Mouse (Mus musculus): Measurements from ENCODE around the gene Fam166b. TPM values are rescaled to one million over a fixed set of nuclear protein-coding genes. Genes with fewer than 3 reads are reported as not detected.

The Fam166b gene
- polyA plus RNA-seq, 1 experiment from 2014 or later: 1.4 TPM

- ATAC-seq: no peak
- Histone ChIP-seq H3K9me3 (ENCODE audit: control insufficient read depth, low read length) (no peaks in the 10 kb centered on the region), H3K4me2 (ENCODE audit: low read length) (no peak overlapping the region), H3K27ac (ENCODE audit: low read depth, low read length) (no peak overlapping the region), H3K36me3 (ENCODE audit: control insufficient read depth, insufficient read depth, low read length) (peaks cover 39% of the 10 kb centered on the region), H3K4me3 (ENCODE audit: low read length) (no peak overlapping the region), H3K4me1 (ENCODE audit: control insufficient read depth, insufficient read depth, low read depth, low read length) (peaks cover 3% of the 10 kb centered on the region; the same call in 1 of the 2 replicates), H3K9ac (ENCODE audit: low read depth, low read length) (no peak overlapping the region), H3K27me3 (replicated peaks; ENCODE audit: control insufficient read depth, insufficient read depth, low read length) (no peaks in the 10 kb centered on the region)
- 69% methylated on average over 4 of the region's 4 CpGs for WGBS
These were observed 10.5 kb downstream of the Fam166b start for GRCm38 (mm10) chr4:43418450-43418849.

GRCm38 (mm10) chr4:43417269-43418062 lies 11.5 kb downstream of the Fam166b start:
- Histone ChIP-seq H3K27ac (ENCODE audit: low read depth, low read length) (no peak overlapping the region), H3K4me3 (ENCODE audit: low read length) (no peak overlapping the region), H3K9ac (ENCODE audit: low read depth, low read length) (no peak overlapping the region; the same call in 1 of the 2 replicates), H3K9me3 (ENCODE audit: control insufficient read depth, low read length) (no peaks in the 10 kb centered on the region), H3K4me2 (ENCODE audit: low read length) (no peak overlapping the region), H3K36me3 (ENCODE audit: control insufficient read depth, insufficient read depth, low read length) (peaks cover 29% of the 10 kb centered on the region), H3K27me3 (replicated peaks; ENCODE audit: control insufficient read depth, insufficient read depth, low read length) (no peaks in the 10 kb centered on the region), H3K4me1 (ENCODE audit: control insufficient read depth, insufficient read depth, low read depth, low read length) (peaks cover 3% of the 10 kb centered on the region)
- 85% methylated on average over 16 of the region's 16 CpGs for WGBS
- no peak for ATAC-seq

- ATAC-seq: no peak
- peaks cover 3% of the 10 kb centered on the region for H3K4me1 ChIP-seq (ENCODE audit: control insufficient read depth, insufficient read depth, low read depth, low read length)
- no peak overlapping the region for H3K4me2 ChIP-seq (ENCODE audit: low read length)
- no peak overlapping the region for H3K27ac ChIP-seq (ENCODE audit: low read depth, low read length)
- peaks cover 18% of the 10 kb centered on the region for H3K36me3 ChIP-seq (ENCODE audit: control insufficient read depth, insufficient read depth, low read length)
- 97% methylated on average over 22 of the region's 22 CpGs for WGBS
- no peaks in the 10 kb centered on the region for H3K9me3 ChIP-seq (ENCODE audit: control insufficient read depth, low read length)
- H3K9ac ChIP-seq (ENCODE audit: low read depth, low read length): no peak overlapping the region
- no peaks in the 10 kb centered on the region for H3K27me3 ChIP-seq (replicated peaks; ENCODE audit: control insufficient read depth, insufficient read depth, low read length)
- H3K4me3 ChIP-seq (ENCODE audit: low read length): no peak overlapping the region
These were observed 12.9 kb downstream of the Fam166b start for GRCm38 (mm10) chr4:43416071-43416490.

GRCm38 (mm10) chr4:43415221-43416070 lies 13.5 kb downstream of the Fam166b start:
- WGBS: 90% methylated on average over 29 of the region's 29 CpGs
- H3K36me3 ChIP-seq (ENCODE audit: control insufficient read depth, insufficient read depth, low read length): peaks cover 18% of the 10 kb centered on the region
- no peak overlapping the region for H3K4me3 ChIP-seq (ENCODE audit: low read length)
- H3K27ac ChIP-seq (ENCODE audit: low read depth, low read length): no peak overlapping the region
- no peak overlapping the region for H3K9ac ChIP-seq (ENCODE audit: low read depth, low read length)
- H3K4me2 ChIP-seq (ENCODE audit: low read length): no peak overlapping the region
- no peak for ATAC-seq
- H3K27me3 ChIP-seq (replicated peaks; ENCODE audit: control insufficient read depth, insufficient read depth, low read length): no peaks in the 10 kb centered on the region
- no peaks in the 10 kb centered on the region for H3K9me3 ChIP-seq (ENCODE audit: control insufficient read depth, low read length)
- peaks cover 5% of the 10 kb centered on the region for H3K4me1 ChIP-seq (ENCODE audit: control insufficient read depth, insufficient read depth, low read depth, low read length)

- H3K4me2 ChIP-seq (ENCODE audit: low read length): no peak overlapping the region
- H3K9me3 ChIP-seq (ENCODE audit: control insufficient read depth, low read length): no peaks in the 10 kb centered on the region
- H3K27me3 ChIP-seq (replicated peaks; ENCODE audit: control insufficient read depth, insufficient read depth, low read length): no peaks in the 10 kb centered on the region
- 92% methylated on average over 14 of the region's 14 CpGs for WGBS
- no peak overlapping the region for H3K9ac ChIP-seq (ENCODE audit: low read depth, low read length)
- H3K36me3 ChIP-seq (ENCODE audit: control insufficient read depth, insufficient read depth, low read length): peaks cover 18% of the 10 kb centered on the region
- no peak for ATAC-seq
- peaks cover 6% of the 10 kb centered on the region for H3K4me1 ChIP-seq (ENCODE audit: control insufficient read depth, insufficient read depth, low read depth, low read length)
- no peak overlapping the region for H3K4me3 ChIP-seq (ENCODE audit: low read length)
- no peak overlapping the region for H3K27ac ChIP-seq (ENCODE audit: low read depth, low read length)
These were observed 14.2 kb downstream of the Fam166b start for GRCm38 (mm10) chr4:43414761-43415160.

GRCm38 (mm10) chr4:43407071-43407920 lies 21.6 kb downstream of the Fam166b start:
- H3K9me3 ChIP-seq (ENCODE audit: control insufficient read depth, low read length): no peaks in the 10 kb centered on the region
- peak overlapping the region; percentile 95 for H3K27ac ChIP-seq (ENCODE audit: low read depth, low read length)
- peaks cover 28% of the 10 kb centered on the region for H3K4me1 ChIP-seq (ENCODE audit: control insufficient read depth, insufficient read depth, low read depth, low read length)
- peak; percentile 53 for ATAC-seq
- no peaks in the 10 kb centered on the region; the same call in 1 of the 2 replicates for H3K36me3 ChIP-seq (ENCODE audit: control insufficient read depth, insufficient read depth, low read length)
- WGBS: 50% methylated on average over 12 of the region's 12 CpGs
- peak overlapping the region; percentile 59 for H3K4me2 ChIP-seq (ENCODE audit: low read length)
- H3K4me3 ChIP-seq (ENCODE audit: low read length): peak overlapping the region; percentile 61
- no peaks in the 10 kb centered on the region for H3K27me3 ChIP-seq (replicated peaks; ENCODE audit: control insufficient read depth, insufficient read depth, low read length)
- H3K9ac ChIP-seq (ENCODE audit: low read depth, low read length): peak overlapping the region; percentile 91

- Histone ChIP-seq H3K4me3 (ENCODE audit: low read length) (peak overlapping the region; percentile 61), H3K27me3 (replicated peaks; ENCODE audit: control insufficient read depth, insufficient read depth, low read length) (no peaks in the 10 kb centered on the region), H3K27ac (ENCODE audit: low read depth, low read length) (peak overlapping the region; percentile 95), H3K4me1 (ENCODE audit: control insufficient read depth, insufficient read depth, low read depth, low read length) (peaks cover 28% of the 10 kb centered on the region), H3K9ac (ENCODE audit: low read depth, low read length) (peak overlapping the region; percentile 91), H3K36me3 (ENCODE audit: control insufficient read depth, insufficient read depth, low read length) (no peaks in the 10 kb centered on the region; the same call in 1 of the 2 replicates), H3K4me2 (ENCODE audit: low read length) (peak overlapping the region; percentile 59), H3K9me3 (ENCODE audit: control insufficient read depth, low read length) (no peaks in the 10 kb centered on the region)
- WGBS: 2% methylated on average over 25 of the region's 28 CpGs
- peak; percentile 97 for ATAC-seq
These were observed 22.6 kb downstream of the Fam166b start for GRCm38 (mm10) chr4:43406162-43406971.

GRCm38 (mm10) chr4:43404697-43405096 lies 24.2 kb downstream of the Fam166b start:
- H3K4me1 ChIP-seq (ENCODE audit: control insufficient read depth, insufficient read depth, low read depth, low read length): peaks cover 32% of the 10 kb centered on the region
- no peaks in the 10 kb centered on the region for H3K9me3 ChIP-seq (ENCODE audit: control insufficient read depth, low read length)
- ATAC-seq: no peak
- H3K27me3 ChIP-seq (replicated peaks; ENCODE audit: control insufficient read depth, insufficient read depth, low read length): no peaks in the 10 kb centered on the region
- H3K36me3 ChIP-seq (ENCODE audit: control insufficient read depth, insufficient read depth, low read length): no peaks in the 10 kb centered on the region
- no peak overlapping the region for H3K9ac ChIP-seq (ENCODE audit: low read depth, low read length)
- 90% methylated on average over 10 of the region's 10 CpGs for WGBS
- H3K4me3 ChIP-seq (ENCODE audit: low read length): no peak overlapping the region
- no peak overlapping the region for H3K27ac ChIP-seq (ENCODE audit: low read depth, low read length)
- H3K4me2 ChIP-seq (ENCODE audit: low read length): no peak overlapping the region
